Mouse (Mus musculus) stomach, embryonic 15.5 days (tissue): ENCODE results near the gene Rbfox1. TPM values are rescaled to one million over a fixed set of nuclear protein-coding genes. Genes with fewer than 3 reads are reported as not detected.

Experiments
- ATAC-seq: fragments of 200-750 bp; cut with Nextera tagmentation; 2 replicates; pipeline ENCODE4 v1.8.0; 2017; ENCODE audit warnings: low read depth, moderate number of reproducible peaks, moderate TSS enrichment; ENCODE audit not compliant: insufficient read depth, low FRiP score
- H3K27ac ChIP-seq: fragments of 300-500 bp; sonication (generic); 2 replicates; pipeline ENCODE4 v1.5.1; 2015; ENCODE audit warnings: mild to moderate bottlenecking, inconsistent platforms
- H3K27me3 ChIP-seq: fragments of 300-500 bp; sonication (generic); replicated peaks from 2 replicates; pipeline ENCODE4 v1.6.1; 2015; ENCODE audit warnings: inconsistent platforms
- H3K36me3 ChIP-seq: fragments of 300-500 bp; sonication (generic); 2 replicates; pipeline ENCODE4 v1.6.1; 2015; ENCODE audit warnings: inconsistent platforms
- H3K4me1 ChIP-seq: fragments of 300-500 bp; sonication (generic); 2 replicates; pipeline ENCODE4 v1.6.1; 2015; ENCODE audit warnings: inconsistent platforms
- H3K4me2 ChIP-seq: fragments of 300-500 bp; sonication (generic); 2 replicates; pipeline ENCODE4 v1.6.1; 2015; ENCODE audit warnings: mild to moderate bottlenecking, inconsistent platforms
- H3K4me3 ChIP-seq: fragments of 300-500 bp; sonication (generic); replicated peaks from 2 replicates; pipeline ENCODE4 v1.5.1; 2015; ENCODE audit warnings: inconsistent platforms
- H3K9ac ChIP-seq: fragments of 300-500 bp; sonication (generic); 2 replicates; pipeline ENCODE4 v1.6.1; 2015; ENCODE audit warnings: inconsistent platforms
- H3K9me3 ChIP-seq: fragments of 300-500 bp; sonication (generic); 2 replicates; pipeline ENCODE4 v1.6.1; 2016; ENCODE audit warnings: inconsistent platforms
- WGBS: fragments of 180-500 bp; shearing (Covaris S2); methylation state at CpG from one replicate; pipeline ENCODE4 v1.1.7; 2015; 5-methylcytosine and 5-hydroxymethylcytosine counted together
- polyA plus RNA-seq: library from polyadenylated mRNA; unstranded; fragments of >200 nt; fragmentation: Nextera tagmentation; extraction: Ambion mirVana; gene quantifications from 2 replicates; pipeline ENCODE4 v1.2.1, GENCODE M21; 2015

The Rbfox1 gene
- polyA plus RNA-seq, 1 experiment from 2014 or later, result 3.5 TPM

GRCm38 (mm10) chr16:7075749-7076148 is 1190.6 kb downstream of the Rbfox1 start:
- Histone ChIP-seq H3K9me3 (no peaks in the 10 kb centered on the region), H3K4me1 (no peaks in the 10 kb centered on the region), H3K4me3 (no peak overlapping the region), H3K36me3 (no peaks in the 10 kb centered on the region), H3K27ac (no peak overlapping the region), H3K27me3 (no peaks in the 10 kb centered on the region), H3K4me2 (no peak overlapping the region), H3K9ac (no peak overlapping the region)
- WGBS, result 82% methylated on average over 6 of the region's 6 CpGs
- ATAC-seq, result no peak

DNA sequence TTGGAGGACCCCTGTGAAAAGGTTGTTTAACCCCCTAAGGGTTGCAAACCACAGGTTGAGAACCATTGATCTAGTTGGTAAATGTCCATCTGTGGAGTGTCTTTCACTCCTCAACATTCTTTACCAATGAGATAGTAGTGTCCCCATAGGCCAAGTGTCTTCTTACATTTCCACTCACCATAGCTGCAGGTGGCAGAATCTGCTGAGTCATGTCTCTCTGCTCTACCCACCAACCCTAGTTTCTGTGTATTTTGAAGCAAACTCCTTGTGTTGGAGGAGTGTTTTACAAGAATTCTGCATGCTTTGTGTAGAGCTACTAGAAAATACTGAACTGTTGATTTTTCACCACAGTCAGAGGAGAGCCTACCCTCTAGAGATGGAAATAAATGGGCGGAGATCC is 1191.2 kb downstream of the Rbfox1 start:
- no peak for ATAC-seq
- Histone ChIP-seq H3K27me3 (no peaks in the 10 kb centered on the region), H3K4me2 (no peak overlapping the region), H3K9me3 (no peaks in the 10 kb centered on the region), H3K4me3 (no peak overlapping the region), H3K4me1 (no peaks in the 10 kb centered on the region), H3K36me3 (no peaks in the 10 kb centered on the region), H3K9ac (no peak overlapping the region), H3K27ac (no peak overlapping the region)
- 79% methylated on average over 1 of the region's 1 CpGs for WGBS

GRCm38 (mm10) chr16:7076707-7077106 is 1191.6 kb downstream of the Rbfox1 start:
- H3K9me3 ChIP-seq, result no peaks in the 10 kb centered on the region
- H3K27ac ChIP-seq, result no peak overlapping the region
- H3K4me2 ChIP-seq, result no peak overlapping the region
- no peaks in the 10 kb centered on the region for H3K4me1 ChIP-seq
- no peak overlapping the region for H3K4me3 ChIP-seq
- 72% methylated on average over 3 of the region's 3 CpGs for WGBS
- no peak overlapping the region for H3K9ac ChIP-seq
- H3K27me3 ChIP-seq, result no peaks in the 10 kb centered on the region
- H3K36me3 ChIP-seq, result no peaks in the 10 kb centered on the region
- ATAC-seq, result no peak

- Histone ChIP-seq H3K4me2 (no peak overlapping the region), H3K9ac (no peak overlapping the region), H3K27me3 (no peaks in the 10 kb centered on the region), H3K36me3 (no peaks in the 10 kb centered on the region), H3K9me3 (no peaks in the 10 kb centered on the region), H3K27ac (no peak overlapping the region), H3K4me1 (no peaks in the 10 kb centered on the region), H3K4me3 (no peak overlapping the region)
- ATAC-seq, result no peak
- 68% methylated on average over 3 of the region's 3 CpGs for WGBS
These were observed 1196.0 kb downstream of the Rbfox1 start for GRCm38 (mm10) chr16:7081074-7081568.

DNA sequence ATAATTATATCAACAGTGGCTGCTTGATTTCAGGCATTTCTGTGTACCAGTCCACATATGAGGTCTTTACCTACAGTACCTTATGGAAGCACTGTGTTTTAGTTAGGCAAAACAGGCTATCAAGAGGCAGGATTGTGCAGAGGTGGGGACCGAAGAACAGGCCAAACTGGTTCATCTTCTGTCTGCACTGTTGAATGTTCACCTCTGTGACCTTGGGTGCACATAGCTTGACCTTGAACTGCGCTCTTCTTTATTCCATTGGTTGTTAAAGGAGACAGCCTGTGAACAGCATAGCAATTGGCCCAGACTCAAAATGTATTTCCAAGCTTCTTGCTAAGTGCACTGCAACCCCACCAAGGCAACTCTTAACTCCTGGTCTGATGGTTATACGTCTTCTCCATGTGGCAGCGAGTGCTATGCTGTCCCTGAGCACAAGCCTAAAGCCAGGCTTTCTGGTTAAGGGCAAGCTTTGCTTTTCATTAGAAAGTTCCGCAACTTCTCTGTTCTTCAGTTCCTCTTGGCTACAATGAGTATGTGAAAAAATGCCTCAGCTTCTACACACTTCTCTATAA is 1196.6 kb downstream of the Rbfox1 start:
- ATAC-seq, result no peak
- WGBS, result 73% methylated on average over 5 of the region's 5 CpGs
- H3K9me3 ChIP-seq, result no peaks in the 10 kb centered on the region
- no peak overlapping the region for H3K9ac ChIP-seq
- no peaks in the 10 kb centered on the region for H3K27me3 ChIP-seq
- H3K36me3 ChIP-seq, result no peaks in the 10 kb centered on the region
- H3K4me3 ChIP-seq, result no peak overlapping the region
- no peak overlapping the region for H3K27ac ChIP-seq
- no peaks in the 10 kb centered on the region for H3K4me1 ChIP-seq
- H3K4me2 ChIP-seq, result no peak overlapping the region

- 83% methylated on average over 2 of the region's 2 CpGs for WGBS
- Histone ChIP-seq H3K27me3 (no peaks in the 10 kb centered on the region), H3K27ac (no peak overlapping the region), H3K4me1 (0 out of 2 replicates have a peak, but pooled peaks cover 3% of the 10 kb centered on the region), H3K4me3 (no peak overlapping the region), H3K4me2 (no peak overlapping the region), H3K9ac (no peak overlapping the region), H3K36me3 (no peaks in the 10 kb centered on the region), H3K9me3 (no peaks in the 10 kb centered on the region)
- no peak for ATAC-seq
These were observed 1198.8 kb downstream of the Rbfox1 start for GRCm38 (mm10) chr16:7083937-7084336.

DNA sequence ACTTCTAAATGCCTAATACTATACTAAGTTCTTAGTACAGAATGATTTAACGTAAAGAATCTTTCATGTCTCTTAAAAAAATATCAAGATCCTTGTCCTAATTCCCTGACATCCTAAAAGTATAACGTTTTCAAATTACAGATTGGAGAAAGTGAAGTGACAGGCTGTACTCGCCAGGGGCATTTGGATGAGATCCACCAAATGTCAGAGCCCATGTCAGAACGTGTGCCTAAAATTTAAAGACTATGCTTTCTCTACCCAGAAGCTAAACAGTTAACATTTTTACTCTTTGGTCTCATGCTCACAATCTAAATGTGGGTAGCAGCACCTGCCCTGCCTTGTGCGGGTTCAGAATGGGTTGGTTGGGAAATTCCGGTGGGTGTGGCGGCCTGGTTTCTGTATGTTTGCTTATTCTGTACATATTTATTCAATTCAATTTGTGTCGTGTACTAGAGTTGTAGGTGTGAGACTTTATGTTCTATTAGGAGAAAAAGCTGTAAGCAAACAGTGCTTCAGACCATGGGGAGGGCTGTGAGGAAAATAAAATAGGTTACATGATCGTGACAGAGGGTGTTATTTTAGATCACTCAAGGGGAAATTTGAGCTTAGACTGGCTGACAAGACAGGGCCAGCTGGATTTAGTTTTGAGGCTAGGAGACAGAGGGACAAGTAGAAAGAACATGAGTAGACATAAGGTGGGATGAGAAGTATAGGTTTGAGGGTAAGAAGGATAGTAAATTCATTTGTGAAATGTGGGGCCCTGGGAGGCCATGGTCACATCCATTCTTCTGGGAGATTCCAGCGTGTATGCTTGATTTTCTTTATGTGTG is 1203.7 kb downstream of the Rbfox1 start:
- H3K9me3 ChIP-seq, result no peaks in the 10 kb centered on the region
- 61% methylated on average over 10 of the region's 10 CpGs for WGBS
- H3K27ac ChIP-seq, result no peak overlapping the region
- H3K27me3 ChIP-seq, result no peaks in the 10 kb centered on the region
- H3K4me3 ChIP-seq, result no peak overlapping the region
- no peak overlapping the region for H3K4me2 ChIP-seq
- ATAC-seq, result no peak
- H3K9ac ChIP-seq, result no peak overlapping the region
- H3K4me1 ChIP-seq, result peaks cover 6% of the 10 kb centered on the region; the same call in 1 of the 2 replicates
- no peaks in the 10 kb centered on the region for H3K36me3 ChIP-seq

DNA sequence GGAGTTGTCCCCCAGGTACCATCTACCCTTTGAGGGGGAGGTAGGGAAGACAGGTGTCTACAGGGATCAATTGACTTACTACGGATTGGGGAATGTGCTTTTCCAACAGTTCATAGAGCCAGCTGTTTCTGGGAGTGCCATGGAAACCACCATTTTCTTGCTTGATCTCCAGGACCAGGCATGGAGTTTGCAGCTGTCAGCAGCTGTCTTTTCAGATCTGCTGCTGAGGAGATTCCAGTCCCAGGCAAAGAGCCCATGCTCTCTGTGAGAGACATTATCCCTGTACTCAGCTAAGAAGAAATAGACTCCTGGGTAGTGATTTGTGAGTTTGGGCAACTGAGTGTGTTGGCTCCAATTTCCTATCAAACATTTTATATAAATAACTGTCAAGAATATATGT is 1204.3 kb downstream of the Rbfox1 start:
- no peaks in the 10 kb centered on the region for H3K36me3 ChIP-seq
- 45% methylated on average over 1 of the region's 1 CpGs for WGBS

DNA sequence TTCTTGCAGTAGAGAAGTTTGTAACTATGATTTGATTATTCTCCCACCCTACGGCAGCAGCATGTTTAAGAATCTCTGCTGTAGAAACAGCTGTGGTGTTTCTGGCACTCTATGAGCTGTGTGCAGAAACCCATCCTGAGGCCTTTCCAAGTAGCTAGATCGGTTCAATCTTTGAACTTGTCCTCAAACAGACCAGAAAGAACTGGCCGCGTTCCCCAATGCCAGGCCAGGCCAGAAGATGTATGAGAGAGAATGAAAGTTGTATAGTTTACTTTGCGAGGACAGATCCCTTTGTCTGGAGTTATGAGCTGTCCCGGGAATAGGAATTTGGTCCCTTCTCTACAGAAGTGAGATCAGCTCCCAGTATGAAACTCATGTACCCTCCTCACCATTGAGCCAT is 1205.0 kb downstream of the Rbfox1 start:
- Histone ChIP-seq H3K4me1 (peaks cover 6% of the 10 kb centered on the region; the same call in 1 of the 2 replicates), H3K27ac (no peak overlapping the region), H3K4me2 (no peak overlapping the region), H3K4me3 (no peak overlapping the region), H3K9ac (no peak overlapping the region), H3K9me3 (no peaks in the 10 kb centered on the region), H3K36me3 (no peaks in the 10 kb centered on the region), H3K27me3 (no peaks in the 10 kb centered on the region)
- no peak for ATAC-seq
- 48% methylated on average over 6 of the region's 6 CpGs for WGBS

More for the DNA sequence above, 1204.3 kb downstream of the Rbfox1 start:
- no peak overlapping the region for H3K9ac ChIP-seq
- no peak for ATAC-seq
- H3K27me3 ChIP-seq, result no peaks in the 10 kb centered on the region
- H3K4me3 ChIP-seq, result no peak overlapping the region
- H3K27ac ChIP-seq, result no peak overlapping the region
- H3K9me3 ChIP-seq, result no peaks in the 10 kb centered on the region
- H3K4me2 ChIP-seq, result no peak overlapping the region
- peaks cover 6% of the 10 kb centered on the region; the same call in 1 of the 2 replicates for H3K4me1 ChIP-seq

- Histone ChIP-seq H3K9ac (no peak overlapping the region), H3K9me3 (no peaks in the 10 kb centered on the region), H3K4me3 (no peak overlapping the region), H3K4me2 (no peak overlapping the region), H3K27me3 (no peaks in the 10 kb centered on the region), H3K27ac (no peak overlapping the region), H3K36me3 (no peaks in the 10 kb centered on the region), H3K4me1 (peaks cover 6% of the 10 kb centered on the region; the same call in 1 of the 2 replicates)
- ATAC-seq, result no peak
- WGBS, result 54% methylated on average over 4 of the region's 4 CpGs
These were observed 1207.7 kb downstream of the Rbfox1 start for GRCm38 (mm10) chr16:7092811-7093210.

DNA sequence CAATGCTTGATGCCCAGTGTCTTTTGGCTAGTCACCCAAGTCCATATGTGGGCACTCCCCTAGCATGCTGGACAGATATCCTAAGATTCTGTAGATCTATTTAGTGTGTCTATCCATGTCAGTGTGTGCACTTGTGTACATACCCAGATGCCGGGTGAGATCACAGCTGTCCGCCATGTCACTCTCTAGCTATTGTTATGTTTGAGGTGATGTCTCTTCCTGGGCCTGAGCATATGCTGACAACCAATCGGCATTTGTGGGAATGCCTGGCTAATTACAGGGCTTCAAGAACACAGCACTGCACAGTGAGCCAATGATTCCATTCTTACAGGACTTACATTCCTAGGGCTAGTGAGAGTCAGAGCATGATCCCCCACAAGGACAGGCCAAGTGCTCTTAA is 1208.5 kb downstream of the Rbfox1 start:
- 90% methylated on average over 3 of the region's 3 CpGs for WGBS

GRCm38 (mm10) chr16:7094181-7094749 is 1209.1 kb downstream of the Rbfox1 start:
- no peaks in the 10 kb centered on the region for H3K27me3 ChIP-seq
- 59% methylated on average over 7 of the region's 7 CpGs for WGBS
- no peak overlapping the region for H3K9ac ChIP-seq
- no peak overlapping the region for H3K27ac ChIP-seq
- peaks cover 2% of the 10 kb centered on the region; the same call in 1 of the 2 replicates for H3K4me1 ChIP-seq
- no peak overlapping the region for H3K4me2 ChIP-seq
- H3K9me3 ChIP-seq, result no peaks in the 10 kb centered on the region
- ATAC-seq, result no peak
- no peak overlapping the region for H3K4me3 ChIP-seq
- H3K36me3 ChIP-seq, result no peaks in the 10 kb centered on the region

More for the DNA sequence above, 1208.5 kb downstream of the Rbfox1 start:
- Histone ChIP-seq H3K4me3 (no peak overlapping the region), H3K36me3 (no peaks in the 10 kb centered on the region), H3K27me3 (no peaks in the 10 kb centered on the region), H3K27ac (no peak overlapping the region), H3K4me2 (no peak overlapping the region), H3K4me1 (peaks cover 3% of the 10 kb centered on the region; the same call in 1 of the 2 replicates), H3K9ac (no peak overlapping the region), H3K9me3 (no peaks in the 10 kb centered on the region)
- no peak for ATAC-seq
